Mouse (Mus musculus): ENCODE results near the gene Ctsf. TPM values are rescaled to one million over a fixed set of nuclear protein-coding genes. Genes with fewer than 3 reads are reported as not detected.
A peak's percentile ranks its signal among the peaks of the same experiment; 100 is the strongest.

Gene Ctsf
- total and polyA plus RNA-seq, 3 experiments, result not detected

DNA sequence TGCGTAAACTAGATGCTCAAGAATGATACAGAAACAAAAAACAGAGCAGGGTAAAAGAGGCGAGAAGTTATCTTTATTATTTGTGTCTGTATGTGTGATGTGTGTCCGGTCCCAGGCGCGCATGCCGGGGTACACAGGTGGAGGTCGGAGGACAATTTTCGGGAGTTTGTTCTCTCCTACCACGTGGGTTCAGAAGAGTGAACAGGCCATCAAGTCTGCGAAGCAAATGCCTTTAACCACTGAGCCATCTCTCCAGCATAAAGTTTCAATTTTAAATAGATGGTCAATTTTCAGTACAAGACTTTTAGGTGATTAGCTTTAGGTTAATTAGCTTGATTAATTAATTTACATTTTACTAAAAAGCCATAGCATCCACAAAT is 24.4 kb downstream of the Ctsf start:
- Histone ChIP-seq H3K4me3 (replicated peaks in 1 of 3; ENCODE audit: low read depth in 2 of 3, low read length in 2 of 3, poor library complexity in 1 of 3) (peak overlapping the region; percentile 84 to 97 (median 84)), H3K4me1 (ENCODE audit: control insufficient read depth in 1 of 2, insufficient read depth in 2 of 2) (peaks cover 19 to 40% of the 10 kb centered on the region in 2 experiments), H3K79me2 (replicated peaks; ENCODE audit: control insufficient read depth, extremely low read depth, insufficient read depth, poor library complexity, severe bottlenecking) (no peaks in the 10 kb centered on the region; the same call in 1 of the 2 replicates), H3K9me3 (replicated peaks; ENCODE audit: low read length) (no peaks in the 10 kb centered on the region), H3K27ac (ENCODE audit: insufficient read depth, low read depth) (no peak overlapping the region), H3K4me2 (ENCODE audit: insufficient read depth, low read depth, poor library complexity, severe bottlenecking) (peak overlapping the region; percentile 53), H3K27me3 (replicated peaks) (peaks cover 26% of the 10 kb centered on the region), H3K36me3 (replicated peaks in 1 of 2; ENCODE audit: control insufficient read depth in 1 of 2, insufficient read depth in 1 of 2, low read length in 1 of 2) (peaks cover 18 to 41% of the 10 kb centered on the region in 2 experiments), H3K9ac (ENCODE audit: insufficient read depth, low read depth) (peak overlapping the region; percentile 57)
- dilution Hi-C loops (cut with MboI; ENCODE audit: extremely low pct_ligation_motif_present, extremely low pct_unique_long_range_greater_than_20kb, low sequenced_read_pairs), result no loop called here
- in situ Hi-C loops (cut with MboI; ENCODE audit: low pct_ligation_motif_present, low pct_unique_long_range_greater_than_20kb, low sequenced_read_pairs), result no loop called here
- TF ChIP-seq MYC (IDR thresholded peaks at IDR 0.05; ENCODE audit: low read depth, low read length), result peak; percentile 72
- TF ChIP-seq MAX (IDR thresholded peaks at IDR 0.05; ENCODE audit: low read length), result peak; percentile 86
- no peak for TF ChIP-seq KAT2A (IDR thresholded peaks at IDR 0.05; ENCODE audit: insufficient replicate concordance, low read length)
- TF ChIP-seq USF2 (conservative IDR thresholded peaks at IDR 0.05; ENCODE audit: low read depth, low read length), result 0 out of 2 replicates have a peak, but pooled peaks have one; percentile 14
- TF ChIP-seq MXI1 (IDR thresholded peaks at IDR 0.05; ENCODE audit: low read depth, low read length), result peak; percentile 59
- peak; percentile 14 for DNase-seq (ENCODE audit: extremely low read depth)

DNA sequence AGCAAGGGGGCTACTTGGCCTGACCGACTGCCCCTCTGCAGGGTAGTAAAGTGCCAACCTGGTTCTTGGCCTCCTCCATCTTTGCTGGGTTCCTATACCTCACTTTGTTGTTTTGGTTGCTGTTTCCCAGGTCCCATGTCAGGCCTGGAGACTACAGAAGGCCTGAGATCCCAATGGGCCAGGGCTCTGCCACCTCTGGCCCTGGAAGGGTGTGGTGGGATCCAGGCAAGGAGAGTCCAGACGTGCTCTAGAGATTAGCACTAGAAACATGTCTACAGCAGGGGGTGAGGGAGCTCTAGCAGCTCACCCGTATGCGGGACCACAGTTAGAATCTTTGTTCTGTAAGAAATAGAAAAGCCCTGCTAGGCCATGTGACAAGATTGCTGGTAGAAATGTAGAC is 29.0 kb downstream of the Ctsf start:
- no peak for DNase-seq (ENCODE audit: extremely low read depth)
- Histone ChIP-seq H3K36me3 (replicated peaks in 1 of 2; ENCODE audit: control insufficient read depth in 1 of 2, insufficient read depth in 1 of 2, low read length in 1 of 2) (peaks cover 18 to 49% of the 10 kb centered on the region in 2 experiments), H3K79me2 (replicated peaks; ENCODE audit: control insufficient read depth, extremely low read depth, insufficient read depth, poor library complexity, severe bottlenecking) (no peaks in the 10 kb centered on the region; the same call in 1 of the 2 replicates), H3K4me2 (ENCODE audit: insufficient read depth, low read depth, poor library complexity, severe bottlenecking) (no peak overlapping the region), H3K27ac (ENCODE audit: insufficient read depth, low read depth) (no peak overlapping the region), H3K9ac (ENCODE audit: insufficient read depth, low read depth) (no peak overlapping the region), H3K4me3 (replicated peaks in 1 of 3; ENCODE audit: low read depth in 2 of 3, low read length in 2 of 3, poor library complexity in 1 of 3) (no peak overlapping the region), H3K27me3 (replicated peaks) (no peaks in the 10 kb centered on the region), H3K4me1 (ENCODE audit: control insufficient read depth in 1 of 2, insufficient read depth in 2 of 2) (peaks cover 17 to 32% of the 10 kb centered on the region in 2 experiments), H3K9me3 (replicated peaks; ENCODE audit: low read length) (no peaks in the 10 kb centered on the region)
- dilution Hi-C loops (cut with MboI; ENCODE audit: extremely low pct_ligation_motif_present, extremely low pct_unique_long_range_greater_than_20kb, low sequenced_read_pairs), result no loop called here
- no peak for TF ChIP-seq USF2 (conservative IDR thresholded peaks at IDR 0.05; ENCODE audit: low read depth, low read length)
- TF ChIP-seq MAX (IDR thresholded peaks at IDR 0.05; ENCODE audit: low read length), result no peak
- TF ChIP-seq ZKSCAN1 (IDR thresholded peaks at IDR 0.05; ENCODE audit: borderline replicate concordance, low read depth, low read length), result no peak
- no peak for TF ChIP-seq JUND (conservative IDR thresholded peaks at IDR 0.05; ENCODE audit: low read depth, low read length)
- TF ChIP-seq ELF1 (IDR thresholded peaks at IDR 0.05; ENCODE audit: low read depth, low read length), result no peak
- TF ChIP-seq UBTF (IDR thresholded peaks at IDR 0.05; ENCODE audit: low read depth, low read length), result no peak
- no peak for TF ChIP-seq USF1 (IDR thresholded peaks at IDR 0.05; ENCODE audit: low read depth, low read length)
- in situ Hi-C loops (cut with MboI; ENCODE audit: low pct_ligation_motif_present, low pct_unique_long_range_greater_than_20kb, low sequenced_read_pairs), result no loop called here

DNA sequence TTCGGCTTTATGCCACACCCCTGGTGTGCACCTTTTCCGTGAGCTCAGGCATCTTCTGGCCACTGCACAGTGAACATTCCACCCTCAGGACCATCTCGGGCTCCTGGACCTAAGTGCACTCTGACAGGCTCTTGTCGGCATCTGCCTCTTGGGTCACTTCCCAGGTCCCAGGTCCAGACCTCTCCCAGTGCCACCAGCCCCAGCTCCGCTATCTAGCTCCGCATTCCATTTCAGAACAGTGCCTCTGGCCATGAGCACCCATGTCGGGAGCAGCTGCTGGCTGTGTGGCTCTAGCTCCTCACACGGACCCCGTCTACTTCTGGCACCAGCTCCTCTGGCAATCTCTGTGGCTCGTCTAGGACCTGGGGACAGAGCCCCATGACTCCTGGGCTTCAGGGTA is 34.9 kb downstream of the Ctsf start:
- Histone ChIP-seq H3K27ac (ENCODE audit: insufficient read depth, low read depth) (no peak overlapping the region), H3K4me1 (ENCODE audit: control insufficient read depth in 1 of 2, insufficient read depth in 2 of 2) (no peaks in the 10 kb centered on the region), H3K4me3 (replicated peaks in 1 of 3; ENCODE audit: low read depth in 2 of 3, low read length in 2 of 3, poor library complexity in 1 of 3) (no peak overlapping the region), H3K4me2 (ENCODE audit: insufficient read depth, low read depth, poor library complexity, severe bottlenecking) (no peak overlapping the region), H3K9me3 (replicated peaks; ENCODE audit: low read length) (no peaks in the 10 kb centered on the region), H3K9ac (ENCODE audit: insufficient read depth, low read depth) (no peak overlapping the region), H3K27me3 (replicated peaks) (no peaks in the 10 kb centered on the region), H3K36me3 (replicated peaks in 1 of 2; ENCODE audit: control insufficient read depth in 1 of 2, insufficient read depth in 1 of 2, low read length in 1 of 2) (peaks cover 0 to 54% of the 10 kb centered on the region in 2 experiments), H3K79me2 (replicated peaks; ENCODE audit: control insufficient read depth, extremely low read depth, insufficient read depth, poor library complexity, severe bottlenecking) (no peaks in the 10 kb centered on the region)
- in situ Hi-C loops (cut with MboI; ENCODE audit: low pct_ligation_motif_present, low pct_unique_long_range_greater_than_20kb, low sequenced_read_pairs) (no loop called here), dilution Hi-C loops (cut with MboI; ENCODE audit: extremely low pct_ligation_motif_present, extremely low pct_unique_long_range_greater_than_20kb, low sequenced_read_pairs) (no loop called here)
- DNase-seq (ENCODE audit: extremely low read depth), result no peak
- TF ChIP-seq MXI1 (IDR thresholded peaks at IDR 0.05; ENCODE audit: low read depth, low read length), result no peak

Measured in CH12.LX (cell line).